Mouse (Mus musculus) heart, embryonic 12.5 days (tissue): ENCODE measurements around the gene Hectd4. TPM values are rescaled to one million over a fixed set of nuclear protein-coding genes. Genes with fewer than 3 reads are reported as not detected.

Source experiments
- ATAC-seq: fragments of 200-750 bp; cut with Nextera tagmentation; 2 replicates; pipeline ENCODE4 v1.8.0; 2017; ENCODE audit warnings: moderate TSS enrichment, moderate library complexity; ENCODE audit not compliant: insufficient number of reproducible peaks, low FRiP score
- H3K27ac ChIP-seq: fragments of 300-500 bp; sonication (generic); 2 replicates; pipeline ENCODE4 v1.5.1; 2016; ENCODE audit warnings: mild to moderate bottlenecking, moderate library complexity; ENCODE audit not compliant: poor library complexity, severe bottlenecking
- H3K27me3 ChIP-seq: fragments of 300-500 bp; sonication (generic); replicated peaks from 2 replicates; pipeline ENCODE4 v1.6.1; 2016; ENCODE audit warnings: mild to moderate bottlenecking, moderate library complexity
- H3K36me3 ChIP-seq: fragments of 300-500 bp; sonication (generic); 2 replicates; pipeline ENCODE4 v1.6.1; 2016; ENCODE audit warnings: mild to moderate bottlenecking, moderate library complexity
- H3K4me1 ChIP-seq: fragments of 300-500 bp; sonication (generic); replicated peaks from 2 replicates; pipeline ENCODE4 v1.6.1; 2016; ENCODE audit warnings: mild to moderate bottlenecking
- H3K4me2 ChIP-seq: fragments of 300-500 bp; sonication (generic); 2 replicates; pipeline ENCODE4 v1.6.1; 2016; ENCODE audit warnings: mild to moderate bottlenecking, moderate library complexity
- H3K4me3 ChIP-seq: fragments of 300-500 bp; sonication (generic); 2 replicates; pipeline ENCODE4 v1.5.1; 2016; ENCODE audit warnings: mild to moderate bottlenecking
- H3K9ac ChIP-seq: fragments of 300-500 bp; sonication (generic); 2 replicates; pipeline ENCODE4 v1.6.1; 2016; ENCODE audit warnings: mild to moderate bottlenecking, moderate library complexity
- H3K9me3 ChIP-seq: fragments of 300-500 bp; sonication (generic); replicated peaks from 2 replicates; pipeline ENCODE4 v1.6.1; 2016; ENCODE audit warnings: mild to moderate bottlenecking, moderate library complexity
- WGBS: fragments of 180-500 bp; shearing (Covaris S2); methylation state at CpG from one replicate; pipeline ENCODE4 v1.1.7; 2016; 5-methylcytosine and 5-hydroxymethylcytosine counted together
- polyA plus RNA-seq: library from polyadenylated mRNA; unstranded; fragments of >200 nt; fragmentation: Nextera tagmentation; extraction: Ambion mirVana; gene quantifications from 2 replicates; pipeline ENCODE4 v1.2.1, GENCODE M21; 2016

Hectd4 gene
- polyA plus RNA-seq, 1 experiment from 2014 or later: 6.8 TPM

GRCm38 (mm10) chr5:121398146-121398964 is 178.3 kb downstream of the Hectd4 start:
- H3K4me2 ChIP-seq: peak overlapping the region; percentile 97
- peak overlapping the region; percentile 96 for H3K4me3 ChIP-seq
- WGBS: 1% methylated on average over 67 of the region's 67 CpGs
- H3K4me1 ChIP-seq: peaks cover 26% of the 10 kb centered on the region
- ATAC-seq: peak; percentile 72
- H3K27ac ChIP-seq: peak overlapping the region; percentile 39; the same call in 1 of the 2 replicates
- H3K9ac ChIP-seq: peak overlapping the region; percentile 94
- no peaks in the 10 kb centered on the region for H3K9me3 ChIP-seq
- peaks cover 6% of the 10 kb centered on the region; the same call in 1 of the 2 replicates for H3K36me3 ChIP-seq
- H3K27me3 ChIP-seq: no peaks in the 10 kb centered on the region

- no peak for ATAC-seq
- WGBS: 46% methylated on average over 9 of the region's 9 CpGs
Measured at GRCm38 (mm10) chr5:121398965-121399462, 179.0 kb downstream of the Hectd4 start.

GRCm38 (mm10) chr5:121399540-121399939 is 179.5 kb downstream of the Hectd4 start:
- no peaks in the 10 kb centered on the region for H3K27me3 ChIP-seq
- H3K4me1 ChIP-seq: peaks cover 26% of the 10 kb centered on the region
- WGBS: 81% methylated on average over 5 of the region's 5 CpGs
- peaks cover 6% of the 10 kb centered on the region; the same call in 1 of the 2 replicates for H3K36me3 ChIP-seq
- H3K27ac ChIP-seq: no peak overlapping the region
- H3K4me3 ChIP-seq: peak overlapping the region; percentile 96; the same call in 1 of the 2 replicates
- no peaks in the 10 kb centered on the region for H3K9me3 ChIP-seq
- H3K4me2 ChIP-seq: peak overlapping the region; percentile 97
- no peak for ATAC-seq
- peak overlapping the region; percentile 56; the same call in 1 of the 2 replicates for H3K9ac ChIP-seq

More at GRCm38 (mm10) chr5:121398965-121399462, 179.0 kb downstream of the Hectd4 start:
- Histone ChIP-seq H3K4me3 (peak overlapping the region; percentile 96), H3K36me3 (peaks cover 6% of the 10 kb centered on the region; the same call in 1 of the 2 replicates), H3K27ac (no peak overlapping the region), H3K27me3 (no peaks in the 10 kb centered on the region), H3K4me2 (peak overlapping the region; percentile 97), H3K9ac (peak overlapping the region; percentile 56), H3K9me3 (no peaks in the 10 kb centered on the region), H3K4me1 (peaks cover 26% of the 10 kb centered on the region)

DNA sequence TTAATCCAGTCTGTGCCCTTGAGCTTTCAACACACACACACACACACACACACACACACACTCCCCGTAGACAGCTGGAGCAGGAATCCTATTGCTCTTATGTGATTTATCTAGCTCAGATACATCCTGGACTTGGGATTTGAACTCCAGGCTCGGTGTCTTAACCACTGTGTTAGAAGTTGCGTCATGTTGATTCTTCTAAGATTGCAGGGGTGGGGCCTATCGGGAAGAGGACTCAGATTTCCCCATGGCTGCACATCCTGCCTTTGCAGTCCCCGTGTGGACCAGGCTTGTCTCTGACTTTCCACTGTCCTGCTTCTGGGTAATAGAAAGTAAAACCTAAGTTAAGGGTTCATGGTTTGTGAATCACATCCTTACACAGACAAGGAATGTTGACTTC is 180.0 kb downstream of the Hectd4 start:
- no peak overlapping the region for H3K4me2 ChIP-seq
- ATAC-seq: no peak
- H3K27me3 ChIP-seq: no peaks in the 10 kb centered on the region
- H3K4me3 ChIP-seq: no peak overlapping the region
- WGBS: 62% methylated on average over 5 of the region's 5 CpGs
- peaks cover 31% of the 10 kb centered on the region for H3K4me1 ChIP-seq
- H3K27ac ChIP-seq: no peak overlapping the region
- H3K36me3 ChIP-seq: peaks cover 6% of the 10 kb centered on the region; the same call in 1 of the 2 replicates
- no peak overlapping the region for H3K9ac ChIP-seq
- no peaks in the 10 kb centered on the region for H3K9me3 ChIP-seq

GRCm38 (mm10) chr5:121400849-121401248 is 180.8 kb downstream of the Hectd4 start:
- Histone ChIP-seq H3K9ac (no peak overlapping the region), H3K4me2 (no peak overlapping the region), H3K27ac (no peak overlapping the region), H3K9me3 (no peaks in the 10 kb centered on the region), H3K4me3 (no peak overlapping the region), H3K27me3 (no peaks in the 10 kb centered on the region), H3K4me1 (peaks cover 31% of the 10 kb centered on the region), H3K36me3 (peaks cover 6% of the 10 kb centered on the region; the same call in 1 of the 2 replicates)
- WGBS: 70% methylated on average over 5 of the region's 5 CpGs
- no peak for ATAC-seq

DNA sequence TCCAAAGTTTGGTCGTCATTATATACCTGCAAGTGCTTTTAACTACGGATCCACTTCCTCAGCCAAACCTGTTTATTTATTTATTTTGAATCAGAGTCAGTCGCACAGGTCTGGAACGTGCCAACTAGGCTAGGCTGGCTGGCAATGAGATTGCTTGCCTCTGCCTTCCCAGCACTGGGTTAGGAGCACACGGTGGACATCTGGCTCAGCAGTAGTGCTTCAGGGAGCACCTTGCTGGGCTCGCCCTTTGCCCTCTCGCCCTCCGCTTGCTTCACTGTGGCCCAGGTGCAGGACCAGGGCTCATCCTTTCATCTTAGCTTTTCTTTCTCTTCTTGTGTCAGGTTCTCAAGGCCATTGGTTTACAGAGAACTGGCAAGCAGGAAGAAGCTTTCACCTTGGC is 187.8 kb downstream of the Hectd4 start:
- Histone ChIP-seq H3K4me2 (no peak overlapping the region), H3K9me3 (no peaks in the 10 kb centered on the region), H3K4me1 (peaks cover 8% of the 10 kb centered on the region), H3K36me3 (peaks cover 51% of the 10 kb centered on the region), H3K9ac (no peak overlapping the region), H3K27me3 (no peaks in the 10 kb centered on the region), H3K27ac (no peak overlapping the region), H3K4me3 (no peak overlapping the region)
- WGBS: 89% methylated on average over 8 of the region's 8 CpGs
- ATAC-seq: no peak

DNA sequence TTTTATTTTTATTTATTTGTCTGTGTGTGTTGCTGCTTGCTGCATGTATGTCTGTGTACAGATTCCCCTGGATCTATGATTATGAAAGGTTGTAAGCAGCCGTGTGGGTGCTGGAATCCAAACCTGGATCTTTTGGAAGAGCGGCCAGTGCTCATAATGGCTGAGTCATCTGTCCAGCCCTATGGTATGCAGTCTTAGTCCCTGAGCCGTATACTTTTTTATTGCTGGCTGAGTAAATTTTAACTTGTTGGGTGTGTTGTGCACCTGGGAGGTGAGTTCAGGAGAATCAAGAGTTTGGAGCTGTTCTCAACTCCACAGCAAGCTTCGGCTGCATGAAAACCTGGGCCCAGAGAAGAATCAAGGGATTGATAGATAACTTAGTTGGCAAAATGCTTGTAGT is 191.0 kb downstream of the Hectd4 start:
- WGBS: 89% methylated on average over 4 of the region's 4 CpGs
- Histone ChIP-seq H3K36me3 (peaks cover 76% of the 10 kb centered on the region), H3K27ac (no peak overlapping the region), H3K4me2 (no peak overlapping the region), H3K4me1 (no peaks in the 10 kb centered on the region), H3K27me3 (no peaks in the 10 kb centered on the region), H3K9ac (no peak overlapping the region), H3K9me3 (0 out of 2 replicates have a peak, but pooled peaks cover under 1% of the 10 kb centered on the region), H3K4me3 (no peak overlapping the region)
- ATAC-seq: no peak

Other genes starting within 250 kb of the Hectd4 start
- gene Rph3a, start 210.1 kb upstream of the Hectd4 start, polyA plus RNA-seq: not detected in 2 replicates
- gene Ptpn11, start 28.8 kb upstream of the Hectd4 start, polyA plus RNA-seq: 22.9 and 24.3 TPM in 2 replicates
- gene Rpl6, start 15.7 kb upstream of the Hectd4 start, polyA plus RNA-seq: 377 and 402 TPM in 2 replicates
- 82.6 and 83.4 TPM in 2 replicates for gene Trafd1, start 165.4 kb downstream of the Hectd4 start, polyA plus RNA-seq
- 37.5 and 39.1 TPM in 2 replicates for gene Naa25, start 177.7 kb downstream of the Hectd4 start, polyA plus RNA-seq
- 4.5 and 4.7 TPM in 2 replicates for gene Tmem116, start 231.7 kb downstream of the Hectd4 start, polyA plus RNA-seq
- gene Erp29, start 232.3 kb downstream of the Hectd4 start, polyA plus RNA-seq: 152 TPM in 2 replicates